Mouse (Mus musculus) testis, postnatal 10 days (tissue): Measurements from ENCODE around the gene 6820408C15Rik.

Experiments used
- DNase-seq: peaks from one replicate; pipeline ENCODE4 v3.0.0; 2021; ENCODE audit warnings: low spot score

6820408C15Rik gene

DNA sequence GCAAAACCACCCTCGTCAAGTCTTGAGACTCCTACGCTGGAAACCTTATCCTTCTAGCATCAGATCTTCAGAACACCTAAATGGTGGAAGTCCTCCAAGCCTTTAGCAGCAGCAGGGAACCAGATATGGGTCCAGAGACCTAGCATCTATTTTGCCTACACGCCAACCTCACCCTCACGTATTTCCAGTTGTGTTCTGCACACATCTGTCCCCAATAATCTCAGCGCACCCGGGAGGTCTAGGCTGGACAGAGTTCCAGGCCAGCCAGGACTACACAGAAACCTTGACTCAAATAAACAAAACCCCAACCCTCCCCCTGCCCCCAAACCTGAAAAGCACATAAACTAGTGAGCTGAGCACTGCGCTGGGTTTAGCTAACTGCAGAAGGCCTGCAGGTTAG, 3.9 kb upstream of the 6820408C15Rik start:
- no peak for DNase-seq

DNA sequence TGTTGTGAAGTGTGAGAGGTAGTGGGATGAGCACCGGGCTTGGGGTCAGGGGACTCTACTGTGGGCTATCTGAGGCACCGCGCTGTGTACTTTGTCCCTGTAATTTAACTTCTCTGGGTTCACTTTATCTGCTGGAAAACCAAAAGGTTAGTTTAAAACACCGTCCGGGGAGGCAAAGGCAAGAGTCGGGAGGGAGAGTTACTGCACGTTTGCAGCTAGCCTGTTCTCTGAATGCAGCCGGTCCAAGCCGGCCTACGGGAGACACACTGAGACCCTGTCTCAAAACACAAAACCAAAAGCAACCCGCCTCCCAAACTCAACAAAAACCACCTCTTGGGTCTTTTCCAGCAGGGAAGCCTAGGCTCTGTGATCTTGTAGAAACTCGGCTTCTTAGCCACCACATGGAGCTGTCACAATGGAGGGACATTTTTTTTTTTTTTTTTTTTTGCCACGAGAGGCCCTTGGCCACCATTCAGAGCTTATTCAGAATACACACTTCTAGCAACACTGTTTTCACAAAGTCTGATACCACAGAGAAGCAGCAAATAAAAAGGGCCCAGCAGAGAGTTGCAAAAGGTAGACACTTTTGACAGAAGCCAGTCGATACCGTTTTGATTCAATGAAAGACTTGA, 2.7 kb upstream of the 6820408C15Rik start:
- DNase-seq, result no peak

DNA sequence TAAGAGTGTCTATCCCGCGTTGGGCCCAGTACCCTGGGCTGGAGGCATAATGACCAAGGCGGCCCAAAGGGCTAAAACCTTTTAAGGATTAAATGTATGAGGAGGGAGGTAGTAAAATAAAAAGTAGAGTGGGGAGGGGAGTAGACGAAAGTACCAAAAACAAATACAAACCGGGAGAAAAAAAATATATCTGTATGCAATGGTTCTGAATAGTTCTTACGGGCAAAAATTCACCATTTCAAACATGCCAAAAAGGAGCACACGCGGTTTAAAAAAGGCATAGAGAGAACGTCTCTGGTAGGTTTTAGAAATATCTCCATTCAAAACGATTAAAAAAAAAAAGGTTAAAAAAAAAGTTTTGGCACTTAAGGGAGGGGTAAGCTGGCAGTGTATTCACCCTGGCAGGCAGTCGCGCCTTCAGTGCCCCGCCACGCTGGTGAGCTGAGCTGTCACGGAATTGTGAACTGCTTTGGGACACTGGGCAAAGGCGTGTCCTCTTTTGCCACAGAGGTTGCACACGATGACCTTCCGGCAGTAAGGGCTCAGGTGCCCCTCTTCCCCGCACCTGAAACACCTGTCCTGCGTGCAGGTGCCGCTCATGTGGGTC, 2.1 kb upstream of the 6820408C15Rik start:
- no peak for DNase-seq

DNA sequence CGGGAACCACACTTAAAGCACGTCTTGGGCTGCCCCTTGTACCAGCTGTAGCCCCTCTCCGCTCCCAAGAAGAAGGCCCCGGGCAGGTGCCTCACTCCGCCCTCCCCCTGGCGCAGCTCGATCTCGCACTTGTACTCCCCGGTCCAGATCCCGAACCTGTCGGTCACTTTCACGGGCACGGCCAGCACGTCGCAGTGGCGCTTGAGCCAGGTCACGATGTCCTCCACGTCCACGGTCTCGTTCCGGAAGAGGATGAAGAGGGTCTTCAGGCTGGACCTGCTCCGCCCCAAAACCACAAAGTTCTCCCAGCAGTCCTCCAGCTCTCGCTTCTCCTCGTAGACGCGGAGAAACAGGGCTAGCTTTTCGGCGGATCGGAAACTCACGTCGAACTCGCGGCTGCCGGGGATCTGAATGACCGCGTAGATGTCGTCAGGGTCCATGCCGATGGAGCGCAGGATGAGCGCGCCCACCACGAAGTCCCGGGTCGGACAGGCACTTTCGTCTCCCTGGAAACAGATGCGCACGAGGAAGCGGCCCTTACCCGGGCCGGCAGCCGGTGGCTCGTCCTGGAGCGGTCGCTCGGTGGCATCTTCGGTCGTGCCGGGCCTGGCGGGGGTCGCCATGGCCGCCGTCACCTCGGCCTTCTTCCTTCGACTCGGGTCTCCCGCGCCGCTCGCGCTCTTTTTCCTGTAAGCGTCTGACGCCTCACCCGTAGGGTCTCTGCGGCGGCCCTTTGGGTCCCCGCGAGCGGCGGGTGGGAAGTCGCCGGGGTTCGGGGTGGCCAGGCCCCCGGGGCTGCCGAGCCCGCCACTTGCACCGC, 1.4 kb upstream of the 6820408C15Rik start:
- peak; percentile 65 for DNase-seq

DNA sequence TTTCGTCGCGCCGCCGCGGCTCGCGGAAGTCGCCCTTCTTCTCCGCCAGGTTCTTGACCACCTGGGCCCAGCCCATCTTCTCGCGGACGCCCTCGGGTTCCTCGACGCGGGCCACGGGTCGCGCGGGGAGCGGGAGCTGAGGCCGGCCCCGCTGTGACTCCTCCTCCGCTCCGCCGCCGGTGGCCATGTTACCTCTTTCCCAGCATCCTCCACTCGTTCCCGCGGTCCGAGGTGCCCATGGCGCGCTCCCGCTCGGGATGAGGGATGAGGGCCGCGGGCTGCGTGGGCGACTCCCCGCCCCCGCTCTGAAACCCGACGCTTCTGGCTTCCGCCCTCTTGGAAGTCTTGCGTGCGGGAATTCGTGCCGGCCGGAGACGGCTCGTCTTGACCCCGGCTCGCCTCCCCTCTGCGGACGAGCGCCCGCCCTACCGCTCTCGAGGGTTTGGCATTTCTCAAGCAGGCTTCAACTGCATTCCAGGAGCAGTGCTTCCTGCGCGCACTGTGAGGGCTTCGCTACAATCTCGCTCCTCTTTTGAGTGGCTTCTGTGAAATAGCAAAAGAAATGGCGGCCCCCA, 709 bp upstream of the 6820408C15Rik start, which contains the start of gene Zcchc3:
Zcchc3 (minus strand) TSS at position 437 of the 575 bp plus-strand sequence.
- peak; percentile 92 for DNase-seq

DNA sequence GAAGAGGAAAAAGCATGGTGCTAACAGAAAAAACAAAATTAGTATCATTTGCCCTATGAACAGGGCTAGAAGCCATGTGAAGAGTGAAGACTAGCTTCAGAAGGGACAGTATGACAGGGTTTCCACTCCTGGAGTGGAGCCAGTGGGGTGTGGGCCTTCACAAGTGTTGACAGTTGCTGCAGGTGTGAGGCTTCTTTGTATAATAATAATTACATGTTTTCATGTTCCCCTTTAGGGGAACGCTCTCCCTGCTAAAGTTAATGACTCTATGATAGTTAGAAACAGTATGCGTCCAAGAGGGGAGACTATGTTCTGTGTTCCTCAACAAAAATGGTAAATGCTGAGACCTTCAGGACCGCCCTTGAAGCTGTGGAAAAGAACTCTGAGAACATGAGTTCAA, 399 bp downstream of the 6820408C15Rik start:
- no peak for DNase-seq

DNA sequence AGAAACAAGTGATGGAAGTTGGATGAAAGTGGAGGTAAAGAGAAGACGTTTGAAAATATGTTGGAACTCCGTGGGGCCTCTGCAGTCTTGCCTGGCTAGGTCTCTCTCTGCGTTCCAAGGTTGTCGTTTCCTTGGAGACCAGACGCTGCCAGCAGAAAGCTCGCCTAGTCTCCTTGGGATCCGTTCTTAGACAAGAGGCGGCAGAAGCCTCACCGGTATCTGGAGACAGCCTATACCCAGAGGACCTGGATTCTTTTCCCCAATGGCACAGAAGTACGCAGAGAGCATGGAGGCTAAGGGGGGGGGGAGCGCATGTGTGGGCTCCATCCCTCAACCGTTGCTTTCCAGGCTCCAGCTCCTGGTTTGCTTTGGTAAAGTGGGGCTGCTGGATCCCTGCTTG, 12.1 kb downstream of the 6820408C15Rik start:
- no peak for DNase-seq

DNA sequence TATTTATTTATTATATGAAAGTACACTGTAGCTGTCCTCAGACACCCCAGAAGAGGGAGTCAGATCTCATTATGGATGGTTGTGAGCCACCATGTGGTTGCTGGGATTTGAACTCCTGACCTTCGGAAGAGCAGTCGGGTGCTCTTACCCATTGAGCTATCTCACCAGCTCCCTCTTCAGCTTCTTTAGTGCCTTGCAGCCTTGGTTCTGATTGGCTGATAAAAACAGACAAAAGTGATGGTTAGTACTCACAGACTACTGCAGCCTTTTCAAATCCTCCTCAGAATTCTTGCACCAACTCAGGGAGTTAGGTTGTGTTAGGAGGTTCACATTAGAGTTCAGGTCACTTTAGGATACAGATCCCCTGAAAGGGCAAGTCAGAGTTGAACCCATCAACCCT, 13.1 kb downstream of the 6820408C15Rik start:
- DNase-seq, result peak; percentile 33

DNA sequence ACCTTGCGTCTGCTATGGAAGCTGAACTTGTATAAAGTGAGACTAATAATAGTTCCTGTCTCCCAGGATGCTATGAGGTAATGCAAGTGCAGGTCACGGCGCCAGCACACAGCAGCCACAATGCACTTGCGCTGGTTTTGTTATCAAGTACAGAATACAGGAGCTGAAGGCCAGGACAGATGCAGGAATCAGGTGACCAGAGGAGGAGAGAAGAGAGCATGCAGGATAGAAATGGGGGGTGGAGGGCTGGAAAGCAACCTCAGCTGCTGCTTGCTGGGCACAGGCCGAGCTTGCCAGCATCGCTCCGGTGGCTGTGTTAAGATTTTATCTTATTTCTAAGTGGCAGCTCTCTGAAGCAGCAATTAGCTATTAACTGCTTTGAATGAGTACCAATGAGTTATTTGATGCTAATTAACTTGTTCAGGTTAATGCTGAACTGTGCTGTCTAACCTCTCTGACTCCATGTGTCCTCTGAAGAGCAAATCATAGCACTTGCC, 21.1 kb downstream of the 6820408C15Rik start:
- DNase-seq, result peak; percentile 40

DNA sequence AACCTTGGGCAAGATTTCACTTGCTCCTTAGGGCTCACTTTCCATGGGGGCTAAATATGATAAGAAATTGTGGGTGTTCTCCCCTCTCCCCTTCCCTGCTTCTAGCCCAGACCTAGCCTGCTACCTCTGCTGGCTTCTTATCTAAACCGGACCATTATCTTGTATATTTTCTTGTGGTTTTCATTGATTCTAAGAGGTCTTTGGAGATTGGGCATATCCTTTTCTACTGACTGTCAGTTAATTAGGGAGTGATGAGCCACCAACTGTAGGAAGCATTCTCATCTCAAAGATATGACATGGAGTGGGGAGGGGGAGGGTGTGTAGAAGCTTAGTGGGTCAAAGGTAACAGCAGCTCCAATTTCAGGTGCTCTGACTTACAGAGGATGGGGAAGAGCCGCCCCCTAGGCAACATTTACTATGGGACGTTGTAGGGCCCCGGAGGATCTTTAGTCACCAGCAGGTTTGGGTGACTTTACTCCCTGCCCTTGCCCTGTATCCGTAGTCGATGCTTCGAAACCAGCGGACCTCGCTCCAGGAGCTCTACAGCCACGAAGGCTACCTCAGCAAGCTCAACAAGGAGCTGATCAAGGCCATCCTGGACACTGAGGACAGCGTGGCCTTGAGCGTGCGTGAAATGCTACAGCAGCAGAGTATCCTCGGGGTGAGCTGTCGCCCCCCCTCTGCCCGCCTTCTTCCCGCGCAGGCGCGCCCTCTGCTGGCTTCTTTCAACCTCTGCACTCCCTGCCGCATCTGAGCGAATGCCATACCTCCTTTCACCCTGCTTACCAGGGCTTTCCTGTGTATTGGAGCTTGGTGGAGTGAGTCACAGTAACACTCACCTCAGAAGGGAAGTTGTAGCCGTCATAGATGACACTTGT, 21.8 kb downstream of the 6820408C15Rik start:
- peak; percentile 96 for DNase-seq

DNA sequence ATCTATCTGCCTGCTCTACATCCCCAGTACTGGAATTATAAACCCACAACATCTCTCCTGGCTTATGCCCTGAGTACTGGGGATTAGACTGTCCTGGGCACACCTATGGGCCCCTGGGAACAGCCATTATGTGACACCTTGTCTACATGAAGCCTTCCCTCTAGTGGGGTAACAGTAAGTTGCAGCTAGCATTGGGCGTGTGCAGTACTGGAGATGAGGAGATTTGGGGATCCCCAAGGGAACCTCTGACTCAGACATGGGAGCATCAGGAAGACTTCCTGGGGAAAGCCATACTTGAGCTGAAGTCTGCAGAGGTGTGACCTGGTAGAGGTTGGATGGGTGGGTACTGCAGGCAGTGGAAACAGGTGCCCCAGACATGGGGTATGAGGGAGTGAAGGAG, 23.6 kb downstream of the 6820408C15Rik start:
- DNase-seq, result peak; percentile 36

DNA sequence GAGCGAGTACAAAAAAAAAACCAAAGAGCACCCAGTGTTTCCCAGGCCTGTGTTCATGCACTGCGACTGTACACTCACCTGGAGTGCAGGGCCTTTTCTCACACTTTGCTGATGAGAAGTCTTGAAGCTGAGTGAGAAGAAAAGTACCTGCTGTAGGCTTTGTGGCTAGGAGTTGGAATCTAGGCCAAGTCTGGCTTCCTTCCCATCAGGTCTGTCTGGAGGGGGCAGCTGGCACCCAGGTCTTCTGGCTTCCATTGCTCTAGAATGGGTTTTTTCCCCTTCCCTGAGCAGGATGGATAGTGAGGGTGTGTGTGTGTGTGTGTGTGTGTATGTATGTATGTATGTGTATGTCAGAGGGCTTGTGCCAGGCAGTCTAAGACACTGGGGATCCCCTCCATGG, 24.4 kb downstream of the 6820408C15Rik start:
- no peak for DNase-seq

DNA sequence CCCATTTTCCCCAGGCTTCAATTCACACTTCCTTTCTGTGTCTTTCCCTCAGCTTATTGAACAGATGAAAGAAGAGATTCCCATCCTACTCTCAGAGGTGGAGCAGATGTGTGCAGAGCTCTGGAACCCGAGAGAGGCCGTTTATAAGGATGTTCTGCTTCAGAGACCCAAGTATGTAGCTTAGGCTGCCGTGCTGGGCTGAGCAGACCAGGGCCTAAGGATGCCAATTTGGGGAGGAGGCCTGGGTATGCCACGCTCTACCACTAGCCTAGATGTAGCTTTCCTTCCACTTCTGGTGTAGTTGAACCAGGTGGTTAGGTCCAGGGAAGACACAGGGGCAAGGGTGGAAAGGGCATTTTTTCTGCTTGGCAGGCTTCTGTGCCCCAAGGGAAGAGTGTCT, 26.9 kb downstream of the 6820408C15Rik start:
- no peak for DNase-seq

DNA sequence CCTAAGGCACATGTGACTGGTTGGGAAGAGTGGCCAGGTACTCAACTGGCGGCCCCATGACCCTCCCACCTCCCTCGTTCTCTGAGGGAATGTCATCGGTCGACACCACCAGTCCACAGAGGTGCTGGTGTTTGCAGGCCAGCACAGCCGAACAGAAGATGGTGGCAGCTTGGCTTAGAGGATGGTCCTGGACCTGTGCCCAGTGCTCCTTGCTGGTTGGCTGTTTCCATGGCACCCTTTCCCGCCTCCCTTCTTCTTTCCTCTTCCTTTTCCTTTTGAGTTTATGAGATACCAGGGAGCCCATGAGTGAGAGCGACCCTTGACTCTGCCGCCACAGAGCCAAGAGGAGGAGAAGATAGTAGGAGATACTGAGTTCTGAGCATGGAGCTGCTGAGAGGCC, 27.9 kb downstream of the 6820408C15Rik start:
- no peak for DNase-seq

DNA sequence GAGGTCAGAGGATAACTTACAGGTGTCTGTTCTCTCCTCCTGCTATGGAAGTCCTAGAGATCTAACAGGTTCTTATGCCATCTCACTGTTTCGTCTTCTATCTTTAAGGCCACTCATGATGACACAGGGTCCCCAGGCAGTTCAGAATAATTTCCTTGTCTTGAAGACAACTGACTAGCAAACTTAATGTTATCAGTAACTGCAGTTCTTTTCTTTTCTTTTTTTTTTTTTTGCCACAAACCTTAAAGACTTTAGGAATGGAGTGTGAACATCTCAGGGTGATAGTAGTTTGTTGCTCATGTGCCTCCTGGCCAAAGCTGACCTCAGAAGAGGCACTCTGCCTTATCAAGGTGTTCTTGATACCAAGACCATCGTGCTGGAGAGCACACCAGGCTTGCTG, 31.3 kb downstream of the 6820408C15Rik start:
- DNase-seq, result no peak

DNA sequence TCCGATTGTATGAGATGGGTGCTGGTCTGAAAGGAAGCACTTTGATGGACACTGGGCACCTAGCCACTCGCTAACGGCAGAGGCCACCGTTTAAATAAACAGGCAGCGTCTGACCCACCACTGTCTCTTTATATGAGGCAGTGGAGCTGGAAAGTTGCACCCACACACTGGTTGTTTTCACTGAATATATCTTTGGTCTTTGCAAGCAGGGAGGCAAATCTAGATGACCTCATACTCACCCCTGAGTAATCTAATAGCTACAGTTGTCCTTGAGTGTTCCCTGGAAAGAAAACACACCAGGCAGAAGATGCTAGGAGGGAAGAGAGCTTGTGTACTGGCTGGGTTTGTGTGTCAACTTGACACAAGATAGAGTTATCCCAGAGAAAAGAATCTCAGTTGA, 32.1 kb downstream of the 6820408C15Rik start:
- DNase-seq, result no peak

DNA sequence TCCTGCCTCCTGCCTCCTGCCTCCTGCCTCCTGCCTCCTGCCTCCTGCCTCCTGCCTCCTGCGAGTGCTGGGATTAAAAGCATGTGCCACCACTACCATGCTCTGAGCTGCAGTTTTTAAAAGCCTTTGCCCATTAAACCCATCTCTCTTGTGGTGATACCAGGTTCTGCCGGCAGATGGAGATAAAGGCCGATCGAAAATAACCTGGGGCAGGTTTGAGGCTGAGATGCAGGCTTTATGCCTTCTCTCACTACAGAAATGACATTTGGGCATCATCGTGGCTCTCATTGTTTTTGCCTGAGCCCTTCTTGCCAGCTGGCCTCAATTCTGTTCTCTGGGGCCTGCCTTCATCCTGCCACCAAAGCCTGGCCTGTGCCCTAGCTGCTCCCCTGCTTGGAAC, 34.9 kb downstream of the 6820408C15Rik start:
- peak; percentile 83 for DNase-seq

DNA sequence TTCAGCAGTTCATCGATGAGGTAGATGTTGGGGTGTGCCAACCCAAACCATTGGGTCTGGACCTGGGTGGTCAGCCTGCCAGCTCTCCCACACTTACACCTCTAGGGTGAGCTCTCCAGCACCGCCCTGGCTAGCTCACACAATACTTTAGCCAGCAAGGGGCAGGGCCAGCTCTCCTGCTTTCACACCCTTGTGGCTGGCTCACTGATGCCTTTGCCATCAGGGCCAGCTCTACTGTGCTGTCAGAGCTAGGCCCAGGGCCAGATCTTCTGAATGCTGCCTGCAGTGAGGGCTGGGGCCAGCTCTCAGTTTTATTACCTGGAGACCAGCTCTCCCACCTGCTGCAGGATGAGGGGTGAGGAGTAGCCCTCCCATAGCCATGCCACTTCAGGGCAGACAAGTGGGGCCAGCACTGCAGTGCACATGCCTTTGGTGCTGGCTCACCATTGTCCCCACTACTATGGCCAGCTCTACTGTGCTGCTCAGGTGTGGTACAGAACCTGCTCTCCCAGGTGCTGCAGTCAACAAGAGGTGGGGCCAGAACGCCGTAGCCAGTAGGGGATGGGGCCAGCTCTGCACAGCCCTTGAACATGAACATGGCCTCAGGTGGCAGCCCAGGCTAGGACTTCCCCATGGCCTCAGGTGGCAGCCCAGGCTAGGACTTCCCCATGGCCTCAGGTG, 36.9 kb downstream of the 6820408C15Rik start:
- DNase-seq, result no peak

DNA sequence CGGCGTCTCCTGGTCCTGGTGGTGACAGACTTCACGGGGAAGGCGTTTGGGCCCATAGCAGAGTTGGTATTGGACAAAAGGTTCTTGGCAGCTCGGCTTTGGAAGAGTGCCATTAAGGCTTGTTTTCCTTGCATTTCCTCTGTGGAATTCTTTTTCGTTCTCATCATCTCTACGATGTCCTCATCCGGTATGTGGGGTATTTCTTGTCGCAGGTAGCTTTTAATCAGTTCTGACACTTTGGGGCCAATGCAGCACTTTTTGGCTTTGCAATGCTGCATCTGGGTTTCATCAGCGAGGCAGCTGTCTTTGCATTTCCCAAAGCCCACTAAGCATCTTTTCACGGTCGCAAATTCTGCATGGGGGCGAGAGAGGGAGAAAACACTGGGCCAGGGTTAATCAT, 43.9 kb downstream of the 6820408C15Rik start:
- no peak for DNase-seq

DNA sequence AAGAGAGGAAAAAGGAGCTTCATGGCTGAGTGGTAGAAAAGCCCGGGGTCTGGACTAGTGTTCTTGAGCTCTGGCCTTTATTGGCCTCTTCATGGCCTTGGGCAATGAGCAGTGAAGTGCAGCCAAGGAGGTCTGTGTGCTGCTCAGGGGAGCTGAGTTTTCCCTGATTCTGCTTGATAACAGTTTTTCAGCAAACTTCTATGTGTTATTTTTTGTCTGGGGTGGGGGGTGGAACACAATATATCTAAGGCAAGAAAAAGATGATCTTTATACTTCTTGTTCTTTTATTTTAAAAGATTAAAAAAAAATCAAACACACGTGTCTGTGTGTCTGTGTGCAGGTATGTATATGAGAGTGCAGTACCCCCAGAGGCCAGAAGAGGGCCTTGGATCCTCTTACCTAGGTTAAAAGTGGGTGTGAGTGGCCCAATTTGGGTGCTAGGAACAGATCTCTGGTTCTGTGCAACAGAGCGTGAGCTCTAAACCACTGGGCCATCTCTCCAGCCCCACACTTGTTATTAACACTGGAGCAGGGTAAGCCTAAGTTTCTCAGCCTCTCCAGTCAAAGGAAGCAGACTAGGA, 49.3 kb downstream of the 6820408C15Rik start, which contains the start of gene Defb23:
Defb23 (minus strand) TSS at position 51 of the 581 bp plus-strand sequence.
- DNase-seq, result no peak

DNA sequence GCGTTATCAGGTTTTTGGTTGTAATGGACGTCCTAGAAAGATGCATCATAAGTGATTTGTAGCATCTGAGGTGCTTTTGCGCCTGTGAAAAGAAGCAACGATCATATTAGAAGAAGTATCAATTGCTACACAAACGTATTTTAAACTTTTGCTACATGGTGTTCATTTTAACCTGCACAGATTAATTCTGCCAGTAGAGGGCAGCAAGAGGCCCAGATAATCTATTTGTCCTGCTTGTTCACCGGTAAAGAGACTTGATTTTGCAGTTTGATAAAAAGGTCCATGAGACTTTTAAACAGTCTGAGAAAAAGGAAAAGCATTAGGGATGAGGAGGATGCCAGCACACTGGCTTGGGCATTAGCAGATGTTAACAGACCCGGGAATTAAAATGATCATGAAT, 55.6 kb downstream of the 6820408C15Rik start:
- no peak for DNase-seq
